In the genomic region with DNA sequence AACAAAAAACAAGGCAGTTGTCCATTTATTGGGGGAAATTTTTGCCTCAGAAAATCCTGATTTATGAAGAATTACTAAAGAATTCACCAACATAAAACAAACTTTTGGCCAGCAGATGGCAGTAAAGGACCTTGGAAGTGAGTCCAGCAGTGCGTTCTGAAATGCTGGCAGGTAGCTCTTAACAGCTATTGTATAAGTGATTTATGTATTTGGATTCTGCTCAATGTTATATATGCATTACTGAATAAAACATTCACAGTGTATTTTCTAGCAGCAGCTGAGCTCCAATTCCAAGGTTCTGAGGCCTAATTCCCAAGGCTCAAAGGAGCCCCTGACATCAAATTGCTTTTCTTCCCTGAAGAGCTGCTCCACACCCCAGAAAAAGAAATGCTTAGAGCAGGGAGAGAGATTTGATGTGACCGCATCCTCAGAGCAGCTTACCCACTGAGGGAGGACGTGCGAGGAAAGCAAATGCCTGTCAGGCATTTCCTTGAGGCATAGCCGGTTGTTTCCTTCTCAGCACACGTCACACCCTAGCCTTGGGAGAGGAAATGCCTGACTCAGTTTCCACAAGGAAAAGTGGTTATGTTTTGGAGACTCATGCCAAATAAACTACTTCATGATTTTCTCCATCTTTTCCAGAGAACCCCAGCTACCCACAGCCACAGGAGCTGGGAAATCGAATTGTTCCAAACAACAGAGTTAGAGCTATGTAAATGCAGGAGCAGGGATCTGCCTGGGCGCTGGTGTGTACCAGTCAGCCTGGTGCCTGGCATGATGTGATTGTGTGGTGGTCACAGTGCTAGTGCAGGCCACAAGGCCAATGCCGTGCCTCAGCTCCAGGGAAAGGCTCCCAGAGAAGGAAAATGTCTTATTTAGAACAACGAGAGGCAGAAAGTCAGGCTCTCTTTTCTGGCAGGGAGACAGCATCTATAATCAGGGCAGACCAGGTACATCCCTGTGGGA, we compare ENCODE assay signal across 9 mouse cellular contexts.
DNase-seq lines count a peak whose midpoint lies in the region; ATAC-seq lines count a peak whose summit lies in the region.
"Had no signal": no experiment of that assay in that cellular context is flagged by ENCODE, and none has a peak within 500 bp of the region (broad histone marks: within the 10 kb centered on the region; RNA-seq: fewer than 3 reads in every experiment).

No protein-coding gene starts in this region.

- peak; percentile 64 for DNase-seq in gastrocnemius, adult 18-20 months (ENCODE audit: low spot score)
- DNase-seq in gastrocnemius, postnatal 25 days, result no peak
- peak; percentile 81 for DNase-seq in c-Kit-positive CD71-positive TER-119-positive erythroid progenitor cells, embryonic 14.5 days (ENCODE audit: low spot score)
- peak; percentile 75 for DNase-seq in left cerebral cortex, adult 11 months (ENCODE audit: low spot score)
- peak; percentile 40 to 68 for DNase-seq in right cerebral cortex, postnatal 36 days (ENCODE audit: low spot score in 2 of 2)

- H3K4me1 ChIP-seq in forebrain, embryonic 12.5 days, result peaks cover 13% of the 10 kb centered on the region

- ATAC-seq in forebrain, embryonic 12.5 days (ENCODE audit: low FRiP score), result peak; percentile 72
- ATAC-seq in inflammation-experienced regulatory T-cells, adult 6 months, result peak; percentile 35
- peak; percentile 74 for ATAC-seq in megakaryocyte progenitor cell, adult 5-6 weeks (replicated peaks; ENCODE audit: poor library complexity)

- H3K27me3 ChIP-seq in forebrain, embryonic 12.5 days, result no peaks in the 10 kb centered on the region

- no peak overlapping the region for H3K9ac ChIP-seq in forebrain, embryonic 12.5 days

- H3K27ac ChIP-seq in forebrain, embryonic 12.5 days, result peak overlapping the region; percentile 76

- no peaks in the 10 kb centered on the region for H3K9me3 ChIP-seq in forebrain, embryonic 12.5 days
- H3K9me3 ChIP-seq: megakaryocyte, embryonic 14.5 days had no signal

- H3K4me3 ChIP-seq in forebrain, embryonic 12.5 days (replicated peaks), result no peak overlapping the region
- H3K4me3 ChIP-seq: megakaryocyte, embryonic 14.5 days had no signal

- WGBS in forebrain, embryonic 12.5 days, result 62% methylated on average over 10 of the region's 10 CpGs

- H3K4me2 ChIP-seq in forebrain, embryonic 12.5 days, result no peak overlapping the region

- no peaks in the 10 kb centered on the region for H3K36me3 ChIP-seq in forebrain, embryonic 12.5 days (replicated peaks)
